Mouse (Mus musculus) hindbrain, postnatal 0 days (tissue): ENCODE measurements around the gene Mcl1. TPM values are rescaled to one million over a fixed set of nuclear protein-coding genes. Genes with fewer than 3 reads are reported as not detected.

ENCODE experiments used
- ATAC-seq: fragments of 200-750 bp; cut with Nextera tagmentation; 2 replicates; pipeline ENCODE4 v1.8.0; 2017; ENCODE audit warnings: mild to moderate bottlenecking, moderate TSS enrichment, moderate library complexity
- DNase-seq: peaks from one replicate; pipeline ENCODE4 v3.0.0-alpha.2; 2015; ENCODE audit warnings: low spot score
- H3K27ac ChIP-seq: fragments of 300-500 bp; sonication (generic); 2 replicates; pipeline ENCODE4 v1.5.1; 2014; ENCODE audit warnings: mild to moderate bottlenecking
- H3K27me3 ChIP-seq: fragments of 300-500 bp; sonication (generic); 2 replicates; pipeline ENCODE4 v1.6.1; 2014; ENCODE audit warnings: low read length, mixed read lengths; ENCODE audit not compliant: insufficient read depth
- H3K36me3 ChIP-seq: fragments of 300-500 bp; sonication (generic); 2 replicates; pipeline ENCODE4 v1.6.1; 2014; ENCODE audit warnings: low read length, mixed read lengths; ENCODE audit not compliant: insufficient read depth
- H3K4me1 ChIP-seq: fragments of 300-500 bp; sonication (generic); 2 replicates; pipeline ENCODE4 v1.6.1; 2014; ENCODE audit warnings: antibody characterized with exemption, low read length, mixed read lengths; ENCODE audit not compliant: insufficient read depth
- H3K4me2 ChIP-seq: fragments of 300-500 bp; sonication (generic); 2 replicates; pipeline ENCODE4 v1.6.1; 2014; ENCODE audit warnings: low read depth, mild to moderate bottlenecking, low read length, moderate library complexity, mixed read lengths
- H3K4me3 ChIP-seq: fragments of 300-500 bp; sonication (generic); 2 replicates; pipeline ENCODE4 v1.5.1; 2014; ENCODE audit warnings: low read length
- H3K9ac ChIP-seq: fragments of 300-500 bp; sonication (generic); replicated peaks from 2 replicates; pipeline ENCODE4 v1.6.1; 2014; ENCODE audit warnings: mild to moderate bottlenecking, low read length, moderate library complexity, mixed read lengths
- H3K9me3 ChIP-seq: fragments of 300-500 bp; sonication (generic); 2 replicates; pipeline ENCODE4 v1.6.1; 2016; ENCODE audit warnings: low read length, mixed read lengths
- CTCF ChIP-seq: IDR thresholded peaks from 2 replicates; pipeline ENCODE4 v1.5.1; 2016; ENCODE audit warnings: antibody characterized with exemption, control low read depth, low read depth
- WGBS: fragments of 180-500 bp; shearing (Covaris S2); extraction: QIAGEN DNeasy Blood & Tissue Kit; methylation state at CpG from one replicate; pipeline ENCODE4 v1.1.7; 2014; 5-methylcytosine and 5-hydroxymethylcytosine counted together
- polyA plus RNA-seq: library from polyadenylated mRNA; unstranded; fragments of >200 nt; fragmentation: Nextera tagmentation; extraction: Ambion mirVana; gene quantifications from 2 replicates; pipeline ENCODE4 v1.2.1, GENCODE M21; 2015
- total RNA-seq: library from RNA; depleted of rRNA; stranded (reverse); fragments of >200 nt; gene quantifications from 2 replicates; pipeline ENCODE4 v1.2.3, GENCODE M21; 2014

The Mcl1 gene
- total and polyA plus RNA-seq, 2 experiments from 2014 or later, result 41.5 to 110 TPM

- no peak overlapping the region for H3K4me3 ChIP-seq
Measured at GRCm38 (mm10) chr3:95661945-95662715, 3.5 kb downstream of the Mcl1 start.

GRCm38 (mm10) chr3:95662724-95663449 is 4.3 kb downstream of the Mcl1 start:
- H3K9me3 ChIP-seq, result no peaks in the 10 kb centered on the region
- no peak overlapping the region for H3K9ac ChIP-seq
- H3K4me1 ChIP-seq, result peaks cover 17% of the 10 kb centered on the region; the same call in 1 of the 2 replicates
- no peak for ATAC-seq
- no peak overlapping the region for H3K4me3 ChIP-seq
- 79% methylated on average over 7 of the region's 7 CpGs for WGBS
- no peaks in the 10 kb centered on the region for H3K27me3 ChIP-seq
- DNase-seq, result no peak
- H3K4me2 ChIP-seq, result peak overlapping the region; percentile 16; the same call in 1 of the 2 replicates
- H3K36me3 ChIP-seq, result no peaks in the 10 kb centered on the region; the same call in 1 of the 2 replicates
- TF ChIP-seq CTCF, result no peak
- H3K27ac ChIP-seq, result no peak overlapping the region

More at GRCm38 (mm10) chr3:95661945-95662715, 3.5 kb downstream of the Mcl1 start:
- no peak overlapping the region for H3K27ac ChIP-seq
- H3K9ac ChIP-seq, result no peak overlapping the region; the same call in 1 of the 2 replicates
- H3K4me2 ChIP-seq, result peak overlapping the region; percentile 97
- H3K4me1 ChIP-seq, result peaks cover 17% of the 10 kb centered on the region; the same call in 1 of the 2 replicates
- H3K27me3 ChIP-seq, result no peaks in the 10 kb centered on the region
- no peaks in the 10 kb centered on the region for H3K9me3 ChIP-seq
- DNase-seq (no peak), ATAC-seq (no peak)
- no peak for TF ChIP-seq CTCF
- 61% methylated on average over 7 of the region's 7 CpGs for WGBS
- no peaks in the 10 kb centered on the region; the same call in 1 of the 2 replicates for H3K36me3 ChIP-seq

GRCm38 (mm10) chr3:95663486-95663885 is 4.9 kb downstream of the Mcl1 start:
- ATAC-seq (no peak), DNase-seq (no peak)
- Histone ChIP-seq H3K27me3 (no peaks in the 10 kb centered on the region), H3K4me2 (no peak overlapping the region), H3K4me1 (peaks cover 17% of the 10 kb centered on the region; the same call in 1 of the 2 replicates), H3K9ac (no peak overlapping the region), H3K4me3 (no peak overlapping the region), H3K9me3 (no peaks in the 10 kb centered on the region), H3K27ac (no peak overlapping the region), H3K36me3 (no peaks in the 10 kb centered on the region; the same call in 1 of the 2 replicates)
- 85% methylated on average over 2 of the region's 2 CpGs for WGBS
- no peak for TF ChIP-seq CTCF

- Histone ChIP-seq H3K27ac (no peak overlapping the region), H3K36me3 (no peaks in the 10 kb centered on the region; the same call in 1 of the 2 replicates), H3K9ac (no peak overlapping the region), H3K4me1 (peaks cover 17% of the 10 kb centered on the region; the same call in 1 of the 2 replicates), H3K9me3 (no peaks in the 10 kb centered on the region), H3K27me3 (no peaks in the 10 kb centered on the region), H3K4me2 (no peak overlapping the region), H3K4me3 (no peak overlapping the region)
- ATAC-seq (no peak), DNase-seq (no peak)
- TF ChIP-seq CTCF, result no peak
- 90% methylated on average over 3 of the region's 3 CpGs for WGBS
Measured at GRCm38 (mm10) chr3:95663969-95664608, 5.5 kb downstream of the Mcl1 start.

GRCm38 (mm10) chr3:95664940-95665352 is 6.4 kb downstream of the Mcl1 start:
- H3K4me3 ChIP-seq, result no peak overlapping the region
- no peak for TF ChIP-seq CTCF
- H3K27ac ChIP-seq, result no peak overlapping the region
- no peak overlapping the region for H3K9ac ChIP-seq
- DNase-seq (no peak), ATAC-seq (no peak)
- H3K4me2 ChIP-seq, result no peak overlapping the region
- no peaks in the 10 kb centered on the region for H3K27me3 ChIP-seq
- no peaks in the 10 kb centered on the region for H3K9me3 ChIP-seq
- peaks cover 17% of the 10 kb centered on the region; the same call in 1 of the 2 replicates for H3K4me1 ChIP-seq
- no peaks in the 10 kb centered on the region; the same call in 1 of the 2 replicates for H3K36me3 ChIP-seq
- 90% methylated on average over 4 of the region's 4 CpGs for WGBS

- no peak for TF ChIP-seq CTCF
- Histone ChIP-seq H3K9ac (no peak overlapping the region), H3K4me2 (no peak overlapping the region), H3K27me3 (no peaks in the 10 kb centered on the region), H3K4me3 (no peak overlapping the region), H3K36me3 (no peaks in the 10 kb centered on the region; the same call in 1 of the 2 replicates), H3K27ac (no peak overlapping the region), H3K9me3 (no peaks in the 10 kb centered on the region), H3K4me1 (peaks cover 11% of the 10 kb centered on the region; the same call in 1 of the 2 replicates)
- DNase-seq (no peak), ATAC-seq (no peak)
- WGBS, result 63% methylated on average over 6 of the region's 6 CpGs
Measured at GRCm38 (mm10) chr3:95666124-95666844, 7.7 kb downstream of the Mcl1 start.
